Mouse (Mus musculus) spleen, postnatal 4 days (tissue): ENCODE measurements at regions not wholly inside any gene's neighbourhood (a gene's known extent, or its start where the extent isn't known, plus 50 kb on each side); places are given as distances from the start of the nearest gene placed in this dataset.

Source experiments
- DNase-seq, 2 experiments: peaks; one replicate each; pipeline ENCODE4 v3.0.0; 2022; ENCODE audit warnings: low spot score in 2 of 2

GRCm38 (mm10) chr2:137247931-137248330, 131.5 kb upstream of the Jag1 start:
- no peak for DNase-seq

GRCm38 (mm10) chr2:137244370-137244769, 127.9 kb upstream of the Jag1 start:
- DNase-seq: no peak

- no peak for DNase-seq
Observed at GRCm38 (mm10) chr2:137243914-137244313, 127.5 kb upstream of the Jag1 start.

DNA sequence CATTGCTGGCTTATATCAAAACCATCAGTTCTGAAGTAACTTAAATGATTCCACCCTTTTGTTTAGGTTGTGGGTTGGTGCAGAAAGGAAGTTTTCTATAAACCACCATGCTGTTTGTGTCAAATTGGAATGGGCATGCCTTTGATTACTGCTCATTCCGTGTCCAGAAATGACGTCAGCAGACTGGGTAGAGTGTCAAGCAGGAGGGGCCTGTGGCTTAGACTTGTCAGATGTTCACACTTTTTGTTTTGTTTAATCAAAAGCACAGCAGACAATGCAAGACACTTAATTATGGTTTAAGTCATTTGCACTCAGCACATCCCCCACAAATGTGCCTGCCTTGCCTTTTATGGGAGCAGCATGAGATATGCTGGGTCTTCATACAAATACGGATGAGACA, 120.5 kb upstream of the Jag1 start:
- no peak for DNase-seq

DNA sequence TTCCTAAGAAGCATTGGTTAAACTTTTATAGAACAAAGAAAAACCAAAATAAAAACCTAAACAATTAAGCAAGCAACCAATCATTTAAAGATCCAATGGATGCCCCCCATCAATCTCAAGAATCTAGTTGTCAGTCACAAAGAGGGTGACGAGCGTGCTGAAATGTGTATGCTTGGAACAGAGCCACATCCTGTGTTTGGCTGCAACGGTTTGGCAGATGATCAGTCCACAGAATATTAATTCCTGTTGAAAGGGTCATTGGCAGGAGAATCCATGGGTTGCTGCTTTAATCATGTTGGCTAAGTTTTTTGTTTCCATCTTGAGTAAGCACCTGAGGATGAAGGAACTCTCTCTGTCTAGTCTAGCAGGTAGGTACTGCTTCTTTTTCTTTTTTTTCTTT, 117.5 kb upstream of the Jag1 start:
- DNase-seq: no peak

- DNase-seq: no peak
Observed at GRCm38 (mm10) chr2:137231161-137231560, 114.7 kb upstream of the Jag1 start.

GRCm38 (mm10) chr2:137229422-137230069, 113.1 kb upstream of the Jag1 start:
- DNase-seq: no peak

DNA sequence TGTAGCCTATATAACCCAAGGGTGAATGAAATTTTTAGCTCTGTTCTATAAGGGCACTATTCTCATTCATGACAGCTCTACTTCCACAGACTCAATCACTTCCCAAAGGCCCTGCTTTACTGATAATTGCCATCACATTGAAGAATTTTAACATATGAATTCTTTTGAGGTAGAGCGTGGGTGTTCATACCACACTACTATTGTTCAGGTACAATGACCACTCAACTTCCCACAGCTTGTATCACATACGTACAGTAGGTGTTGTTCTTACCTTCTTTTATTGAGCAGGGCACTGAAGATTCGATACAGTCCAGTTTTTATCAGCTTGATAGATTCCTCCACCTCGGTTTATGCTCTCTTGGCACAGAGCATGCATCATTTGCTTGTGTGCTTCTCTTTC, 111.1 kb upstream of the Jag1 start:
- no peak for DNase-seq

GRCm38 (mm10) chr2:137224702-137225552, 108.5 kb upstream of the Jag1 start:
- DNase-seq: no peak

DNA sequence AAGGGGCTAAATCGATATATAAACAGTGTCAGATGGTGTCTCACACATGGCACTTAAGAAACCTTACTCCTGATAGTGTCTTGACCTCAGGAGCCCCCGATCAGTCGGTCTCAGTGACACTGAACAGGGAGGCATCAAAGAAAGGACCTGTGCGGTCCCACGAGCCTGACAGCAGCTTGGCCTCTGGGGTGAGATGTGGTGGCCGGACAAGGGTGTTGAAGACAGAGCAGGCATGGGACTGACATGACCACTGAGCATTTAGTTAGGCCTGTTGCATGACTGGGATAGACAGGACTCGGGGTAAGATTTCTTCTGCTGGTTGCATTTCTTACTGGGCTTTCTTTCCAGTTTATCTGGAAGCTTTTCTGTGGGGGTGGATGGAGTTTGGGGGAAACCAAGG, 99.3 kb upstream of the Jag1 start:
- no peak for DNase-seq

- DNase-seq: no peak
Observed at GRCm38 (mm10) chr2:137207846-137208245, 91.4 kb upstream of the Jag1 start.

DNA sequence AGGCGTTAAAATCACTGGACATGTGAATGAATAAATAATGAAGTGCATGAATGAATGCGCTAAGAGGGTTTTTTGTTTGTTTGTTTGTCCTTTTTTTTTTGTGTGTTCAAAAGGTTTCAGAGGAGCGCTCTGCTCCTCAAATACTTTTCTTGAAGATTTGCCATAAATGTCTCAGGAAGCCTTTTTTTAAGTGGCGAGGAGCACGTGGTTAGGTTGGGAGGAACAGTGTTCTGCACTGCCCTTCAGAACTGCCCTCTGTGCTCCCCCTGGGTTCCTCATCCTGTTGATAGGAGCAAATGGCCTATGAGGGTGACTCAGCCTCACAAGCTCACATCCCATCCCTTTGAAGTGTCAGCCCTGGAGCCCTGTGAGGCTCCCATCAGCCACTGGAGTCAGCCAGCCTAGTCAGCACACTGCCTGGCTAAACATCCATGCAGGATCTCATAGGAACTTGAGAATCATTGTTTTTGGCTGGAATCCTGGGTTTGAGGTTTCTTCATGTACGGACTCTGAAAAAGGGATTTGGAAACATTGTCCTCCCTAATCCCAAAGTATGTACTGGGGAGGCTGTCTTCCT, 87.9 kb upstream of the Jag1 start:
- no peak for DNase-seq

GRCm38 (mm10) chr2:137200101-137200500, 83.7 kb upstream of the Jag1 start:
- DNase-seq: no peak

GRCm38 (mm10) chr2:137192183-137192582, 75.7 kb upstream of the Jag1 start:
- no peak for DNase-seq

DNA sequence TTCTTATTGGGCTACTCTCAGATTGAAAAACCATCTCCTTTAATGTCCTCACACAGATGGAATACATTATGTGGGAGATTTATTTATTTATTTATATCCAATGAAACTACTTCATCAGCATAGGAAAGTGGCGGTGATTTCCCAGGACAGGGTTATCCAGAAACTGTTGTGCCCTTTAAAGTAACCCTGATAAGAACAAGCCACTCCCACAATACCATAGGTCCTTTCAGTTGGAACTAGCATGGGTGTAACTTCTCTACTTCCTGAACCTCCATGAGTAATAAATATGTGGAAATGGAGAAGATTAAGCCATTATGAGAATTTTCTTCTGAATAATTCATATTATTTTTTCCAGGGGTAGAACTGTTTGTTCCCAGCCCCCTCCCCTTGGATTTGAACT, 52.7 kb upstream of the Jag1 start:
- no peak for DNase-seq

DNA sequence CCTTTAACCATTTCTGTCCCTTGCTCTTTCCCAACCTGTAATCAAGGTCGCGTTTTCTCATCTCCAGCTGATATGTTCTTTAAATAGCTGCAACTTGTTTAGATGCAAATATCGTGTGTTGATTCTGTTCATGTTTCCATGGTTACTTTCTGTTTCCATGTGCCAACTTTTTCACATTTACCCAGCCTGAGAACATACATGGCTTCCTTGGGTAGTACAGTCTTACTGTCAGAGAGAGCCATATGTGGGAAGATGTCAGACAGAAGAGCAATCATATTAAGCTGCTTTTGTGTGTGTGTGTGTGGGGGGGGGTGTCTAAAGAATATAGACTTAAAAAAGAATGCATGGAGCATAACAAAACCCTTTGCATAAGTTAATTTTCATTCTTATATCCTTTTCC, 52.2 kb upstream of the Jag1 start:
- no peak for DNase-seq
